ENCODE assay signal across 14 mouse cellular contexts in the genomic region with DNA sequence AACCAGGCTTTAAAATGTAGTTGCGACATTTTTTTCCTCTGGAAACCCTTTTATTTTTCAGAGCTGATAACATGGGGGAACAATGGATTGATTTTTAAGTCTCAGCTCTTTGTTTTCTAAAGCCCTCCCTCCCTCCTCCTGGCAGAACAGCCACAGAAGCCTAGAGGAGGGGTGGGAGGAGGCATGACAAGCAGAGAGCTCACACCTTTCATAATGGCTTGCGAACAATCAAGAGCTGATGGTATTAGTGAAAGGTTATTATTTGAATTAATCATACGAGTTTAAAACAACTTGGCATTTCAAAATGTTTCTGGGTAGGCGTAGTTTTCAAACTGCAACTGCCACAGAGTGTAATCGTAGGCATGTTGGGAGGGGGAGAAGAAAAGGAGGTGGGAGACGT.
"Had no signal": no experiment of that assay in that cellular context is flagged by ENCODE, and none has a peak within 500 bp of the region (broad histone marks: within the 10 kb centered on the region; RNA-seq: fewer than 3 reads in every experiment).

No protein-coding gene starts in this region.

- H3K9me3 ChIP-seq: intestine, embryonic 15.5 days; limb, embryonic 15.5 days; liver, embryonic 12.5 days; midbrain, embryonic 10.5 days; midbrain, embryonic 15.5 days; neural tube, embryonic 12.5 days; stomach, embryonic 15.5 days had no signal

- H3K27me3 ChIP-seq: intestine, embryonic 15.5 days; limb, embryonic 15.5 days; liver, embryonic 12.5 days; midbrain, embryonic 15.5 days; neural tube, embryonic 12.5 days; stomach, embryonic 15.5 days had no signal

- H3K4me1 ChIP-seq: intestine, embryonic 15.5 days; limb, embryonic 15.5 days; liver, embryonic 12.5 days; midbrain, embryonic 10.5 days; midbrain, embryonic 15.5 days; stomach, embryonic 15.5 days had no signal

- H3K4me3 ChIP-seq: intestine, embryonic 15.5 days; left cerebral cortex, adult 2 months; limb, embryonic 15.5 days; liver, embryonic 12.5 days; midbrain, embryonic 10.5 days; midbrain, embryonic 15.5 days; neural tube, embryonic 12.5 days; stomach, embryonic 15.5 days had no signal

- H3K27ac ChIP-seq: intestine, embryonic 15.5 days; left cerebral cortex, adult 2 months; limb, embryonic 15.5 days; liver, embryonic 12.5 days; midbrain, embryonic 10.5 days; midbrain, embryonic 15.5 days; neural tube, embryonic 12.5 days; stomach, embryonic 15.5 days had no signal

- H3K9ac ChIP-seq: intestine, embryonic 15.5 days; limb, embryonic 15.5 days; liver, embryonic 12.5 days; lung, embryonic 14.5 days; midbrain, embryonic 15.5 days; neural tube, embryonic 12.5 days; stomach, embryonic 15.5 days had no signal

- H3K4me2 ChIP-seq: intestine, embryonic 15.5 days; limb, embryonic 15.5 days; liver, embryonic 12.5 days; lung, embryonic 14.5 days; midbrain, embryonic 15.5 days; neural tube, embryonic 12.5 days; stomach, embryonic 15.5 days had no signal

- ATAC-seq: intestine, embryonic 15.5 days; liver, embryonic 12.5 days; midbrain, embryonic 15.5 days had no signal

- DNase-seq: kidney, adult 18-20 months; kidney, postnatal 10 days; lung, embryonic 14.5 days; lung, postnatal 10 days; lung, postnatal 4 days; thymus, postnatal 36 days had no signal

- H3K36me3 ChIP-seq: intestine, embryonic 15.5 days; limb, embryonic 15.5 days; liver, embryonic 12.5 days; midbrain, embryonic 10.5 days; midbrain, embryonic 15.5 days; neural tube, embryonic 12.5 days; stomach, embryonic 15.5 days had no signal
